Mouse (Mus musculus) duodenum, adult 2 months (tissue): ENCODE results near the gene Itm2b. TPM values are rescaled to one million over a fixed set of nuclear protein-coding genes. Genes with fewer than 3 reads are reported as not detected.

ENCODE experiments used
- polyA plus RNA-seq: library from polyadenylated mRNA; depleted of rRNA; stranded (reverse); fragments of >200 nt; gene quantifications from 2 replicates; pipeline ENCODE4 v1.2.3, GENCODE M21; 2012; ENCODE audit warnings: low replicate concordance; rRNA removed

Gene Itm2b
- 394 and 702 TPM in 2 replicates for polyA plus RNA-seq

GRCm38 (mm10) chr14:73384913-73385719 is at the start of gene Itm2b:
Gene Itm2b, minus strand, starts transcription at chr14:73385289.

DNA sequence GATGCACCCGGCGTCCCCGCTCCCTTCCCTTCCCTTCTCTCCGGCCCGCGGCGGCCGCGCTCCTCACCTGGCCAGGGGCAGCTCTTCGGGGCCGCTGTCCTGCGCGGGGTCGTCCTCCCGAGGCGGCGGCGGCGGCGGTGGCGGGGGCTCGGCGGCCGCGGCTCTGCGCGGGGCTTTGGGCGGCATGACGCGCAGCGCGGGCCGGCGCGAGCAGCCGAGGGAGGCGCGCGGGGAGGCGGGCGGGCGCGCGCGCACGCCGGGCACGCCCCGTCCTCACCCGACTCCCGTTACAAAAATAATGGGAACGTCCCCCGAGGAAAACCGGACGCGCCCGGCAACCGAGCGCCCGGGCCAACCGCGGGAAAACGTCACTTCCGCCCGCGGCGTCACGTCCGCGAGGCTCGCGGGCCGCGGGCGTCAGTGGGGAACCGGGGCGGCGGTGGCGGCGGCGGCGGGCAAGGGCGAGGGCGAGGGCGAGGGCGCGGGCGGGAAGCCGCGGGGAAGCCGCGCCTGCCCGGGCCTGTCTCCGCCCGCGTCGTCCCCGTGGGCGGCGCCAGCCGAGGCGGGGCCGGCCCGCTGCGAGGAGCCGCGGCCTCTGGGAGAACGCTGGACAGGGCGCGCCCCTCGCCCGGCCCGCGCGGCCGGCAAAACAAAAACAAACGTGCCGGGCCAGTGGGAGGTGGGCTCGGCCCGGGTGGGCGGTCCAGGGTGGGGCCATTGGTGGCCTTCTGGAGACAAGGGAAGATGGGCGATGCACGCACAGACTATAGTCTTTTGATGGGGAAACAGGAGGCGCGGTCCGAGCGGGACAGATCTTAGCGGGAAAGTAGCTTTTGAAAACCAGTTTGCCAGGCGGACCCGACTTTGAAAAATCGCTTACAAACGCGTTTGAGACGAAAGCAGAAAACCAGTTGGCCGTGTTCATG is 59.4 kb downstream of the Itm2b start, which contains the start of gene Rb1:
Gene Rb1, minus strand, starts transcription at position 367 of the 926 bp plus-strand sequence.

Other genes starting within 250 kb of the Itm2b start
- 0.56 and 0.71 TPM in 2 replicates for gene Lpar6, start 147.4 kb downstream of the Itm2b start, polyA plus RNA-seq
- gene Rb1, start 59.5 kb downstream of the Itm2b start, polyA plus RNA-seq, result 1.1 and 1.5 TPM in 2 replicates
- 2.6 and 2.7 TPM in 2 replicates for gene Med4, start 124.7 kb upstream of the Itm2b start, polyA plus RNA-seq
- gene Sucla2, start 140.0 kb upstream of the Itm2b start, polyA plus RNA-seq, result 11.9 and 12.1 TPM in 2 replicates
- 0.21 and 0.35 TPM in 2 replicates for gene Nudt15, start 163.0 kb upstream of the Itm2b start, polyA plus RNA-seq